Mouse (Mus musculus): ENCODE measurements at regions not wholly inside any gene's neighbourhood (a gene's known extent, or its start where the extent isn't known, plus 50 kb on each side); places are given as distances from the start of the nearest gene placed in this dataset.
"Not testable (repeated sequence)": the region's sequence is repeated elsewhere in the genome, so short reads cannot be mapped to it uniquely, and the experiment has no call there.

- TF ChIP-seq CTCF (IDR thresholded peaks at IDR 0.05; ENCODE audit: control insufficient read depth, insufficient read depth, insufficient replicate concordance, low read depth, low read length); POLR2A (IDR thresholded peaks at IDR 0.05; ENCODE audit: control insufficient read depth, low read depth, low read length): not testable (repeated sequence)
These were observed 53.7 kb upstream of the Ccdc66 start for GRCm38 (mm10) chr14:27561974-27562373.
